Comparison of ENCODE assay signal across 1 mouse cellular context in genomic region chr4:118359896-118360720, GRCm38 (mm10).
TF ChIP-seq lines count a peak whose summit lies in the region.

No protein-coding gene starts in this region.

TF ChIP-seq in CH12.LX, 34 proteins besides CTCF, POLR2A, EP300 and RAD21 (continued from another document):
- TF ChIP-seq BHLHE40 (IDR thresholded peaks at IDR 0.05; ENCODE audit: low read depth, low read length): peak; percentile 85
- TF ChIP-seq CHD1 (IDR thresholded peaks at IDR 0.05; ENCODE audit: low read depth, low read length): 0 out of 2 replicates have a peak, but pooled peaks have one; percentile 10
- TF ChIP-seq HCFC1 (IDR thresholded peaks at IDR 0.05; ENCODE audit: low read depth, low read length): peak; percentile 55; the same call in 1 of the 2 replicates
- 0 out of 2 replicates have a peak, but pooled peaks have one; percentile 28 for TF ChIP-seq MYC (IDR thresholded peaks at IDR 0.05; ENCODE audit: low read depth, low read length)
- TF ChIP-seq IRF4 (IDR thresholded peaks at IDR 0.05; ENCODE audit: low read depth, low read length): peak; percentile 47
- TF ChIP-seq MXI1 (IDR thresholded peaks at IDR 0.05; ENCODE audit: low read depth, low read length): peak; percentile 37; the same call in 1 of the 2 replicates
- peak; percentile 57; the same call in 1 of the 2 replicates for TF ChIP-seq ETS1 (conservative IDR thresholded peaks at IDR 0.05; ENCODE audit: low read depth, low read length)
- TF ChIP-seq ZKSCAN1 (IDR thresholded peaks at IDR 0.05; ENCODE audit: borderline replicate concordance, low read depth, low read length): no peak
- no peak for TF ChIP-seq JUND (conservative IDR thresholded peaks at IDR 0.05; ENCODE audit: low read depth, low read length)
- TF ChIP-seq MAZ (IDR thresholded peaks at IDR 0.05; ENCODE audit: low read depth, low read length): no peak
- TF ChIP-seq POLR2AphosphoS2 (IDR thresholded peaks at IDR 0.05; ENCODE audit: low read depth, low read length): 0 out of 2 replicates have a peak, but pooled peaks have one; percentile 39
- 0 out of 2 replicates have a peak, but pooled peaks have one; percentile 17 for TF ChIP-seq TCF12 (IDR thresholded peaks at IDR 0.05; ENCODE audit: low read depth, low read length)
- no peak for TF ChIP-seq RCOR1 (conservative IDR thresholded peaks at IDR 0.05; ENCODE audit: low read depth, low read length)
- 0 out of 2 replicates have a peak, but pooled peaks have one; percentile 31 for TF ChIP-seq SIN3A (IDR thresholded peaks at IDR 0.05; ENCODE audit: low read length)
- TF ChIP-seq USF1 (IDR thresholded peaks at IDR 0.05; ENCODE audit: low read depth, low read length): no peak
- no peak for TF ChIP-seq MAFK (IDR thresholded peaks at IDR 0.05; ENCODE audit: insufficient replicate concordance, low read length)
- TF ChIP-seq UBTF (IDR thresholded peaks at IDR 0.05; ENCODE audit: low read depth, low read length): 0 out of 2 replicates have a peak, but pooled peaks have one; percentile 60
- TF ChIP-seq ZMIZ1 (IDR thresholded peaks at IDR 0.05; ENCODE audit: low read depth, low read length): peak; percentile 43; the same call in 1 of the 2 replicates
- TF ChIP-seq JUN (IDR thresholded peaks at IDR 0.05; ENCODE audit: insufficient read depth, low read depth, low read length): no peak
- no peak for TF ChIP-seq E2F4 (IDR thresholded peaks at IDR 0.05; ENCODE audit: insufficient replicate concordance, low read depth, low read length)
- no peak for TF ChIP-seq PAX5 (IDR thresholded peaks at IDR 0.05; ENCODE audit: low read length)
- peak; percentile 49 for TF ChIP-seq MAX (IDR thresholded peaks at IDR 0.05; ENCODE audit: low read length)
- peak; percentile 82 for TF ChIP-seq NELFE (IDR thresholded peaks at IDR 0.05; ENCODE audit: low read depth, low read length)
- TF ChIP-seq GABPA (IDR thresholded peaks at IDR 0.05; ENCODE audit: insufficient replicate concordance, low read depth, low read length): no peak
- TF ChIP-seq CHD2 (IDR thresholded peaks at IDR 0.05; ENCODE audit: low read length): no peak
